Comparison of ENCODE assay signal across 10 mouse cellular contexts in the genomic region with DNA sequence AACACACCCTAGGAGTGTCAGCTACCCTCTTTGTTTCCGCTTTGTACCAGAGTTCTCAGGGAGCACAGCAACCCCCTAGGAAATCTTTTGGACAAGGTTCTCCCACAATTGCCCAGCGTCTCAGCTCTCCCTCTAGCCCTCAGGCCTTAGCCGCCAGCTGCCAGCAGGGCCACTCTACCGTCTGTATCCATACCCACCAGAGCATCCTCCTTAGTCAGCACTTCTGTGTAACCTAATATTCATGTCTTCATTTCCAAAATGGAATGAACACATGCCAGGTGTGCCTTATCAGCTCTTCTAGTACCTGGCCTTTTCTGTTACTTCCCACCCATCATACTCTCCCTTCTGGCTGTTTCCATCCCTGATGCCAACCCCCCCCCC.
"Had no signal": no experiment of that assay in that cellular context is flagged by ENCODE, and none has a peak within 500 bp of the region (broad histone marks: within the 10 kb centered on the region; RNA-seq: fewer than 3 reads in every experiment).

No protein-coding gene starts in this region.

- H3K27me3 ChIP-seq: limb, embryonic 13.5 days had no signal

- H3K4me3 ChIP-seq: limb, embryonic 13.5 days; myocyte had no signal

- H3K27ac ChIP-seq: limb, embryonic 13.5 days; liver, embryonic 14.5 days had no signal

- H3K36me3 ChIP-seq: limb, embryonic 13.5 days had no signal

- H3K9ac ChIP-seq: limb, embryonic 13.5 days; liver, embryonic 14.5 days had no signal

- H3K9me3 ChIP-seq: limb, embryonic 13.5 days had no signal

- DNase-seq: kidney, adult 18-20 months; kidney, postnatal 25 days; layer of hippocampus, adult 9-11 months; left cerebral cortex, postnatal 4 days; lung, adult 18-20 months; right cerebral cortex, adult 18-20 months; right cerebral cortex, postnatal 25 days had no signal

- H3K4me2 ChIP-seq: limb, embryonic 13.5 days had no signal
